Mouse (Mus musculus): ENCODE measurements around the gene Hoxa6. TPM values are rescaled to one million over a fixed set of nuclear protein-coding genes. Genes with fewer than 3 reads are reported as not detected.

The Hoxa6 gene
- polyA plus RNA-seq, 1 experiment: 0.52 TPM

DNA sequence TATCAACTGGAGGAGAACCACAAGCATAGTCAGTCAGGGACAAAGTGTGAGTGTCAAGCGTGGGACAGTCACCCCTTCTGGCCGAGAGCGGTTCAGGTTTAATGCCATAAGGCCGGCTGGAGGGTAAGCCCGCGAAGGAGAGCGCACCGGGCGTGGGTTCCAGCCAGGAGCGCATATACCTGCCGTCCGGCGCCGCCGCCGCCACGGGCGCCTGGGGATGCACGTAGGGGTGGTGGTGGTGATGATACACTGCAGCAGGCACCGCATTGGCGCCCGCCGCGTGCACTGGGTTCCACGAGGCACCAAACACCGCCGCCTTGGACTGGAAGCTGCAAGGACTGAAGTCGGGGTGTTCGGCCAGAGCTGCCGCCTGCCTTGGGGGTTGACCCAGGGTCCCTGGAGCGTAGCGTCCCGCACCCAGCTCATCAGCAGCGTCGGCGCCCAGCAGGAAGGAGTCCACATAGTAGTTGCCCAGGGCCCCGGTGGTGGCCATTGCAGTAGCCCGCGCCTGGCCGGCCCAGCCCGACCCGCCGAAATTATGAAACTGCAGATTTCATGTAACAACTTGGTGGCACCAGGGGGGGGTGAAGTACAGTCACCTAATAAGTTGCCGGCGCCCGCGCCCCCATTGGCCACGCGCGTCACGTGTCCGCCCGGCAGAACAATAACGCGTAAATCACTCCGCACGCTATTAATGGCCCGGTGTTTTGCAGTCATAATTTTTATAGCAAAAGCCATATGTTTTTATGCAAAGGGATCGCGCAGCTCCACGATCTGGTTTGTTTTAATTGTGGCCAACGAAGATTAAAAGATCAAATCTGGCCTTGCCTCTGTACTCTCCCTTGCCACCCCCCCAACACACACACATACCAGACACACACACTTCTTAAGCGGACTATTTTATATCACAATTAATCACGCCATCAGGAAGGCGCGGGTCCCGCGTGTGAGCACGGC lies 17.4 kb upstream of the Hoxa6 start:
- no peak overlapping the region for H3K27ac ChIP-seq (ENCODE audit: insufficient read depth, low read depth, low read length)
- no peaks in the 10 kb centered on the region for H3K36me3 ChIP-seq (ENCODE audit: control insufficient read depth, insufficient read depth, low read length)
- TF ChIP-seq CTCF (IDR thresholded peaks at IDR 0.05; ENCODE audit: extremely low read depth, insufficient read length, insufficient replicate concordance, low read depth, low read length) (no peak), POLR2A (IDR thresholded peaks at IDR 0.05; ENCODE audit: low read depth, low read length) (no peak)
- peaks cover 89% of the 10 kb centered on the region for H3K27me3 ChIP-seq (ENCODE audit: control insufficient read depth, insufficient read depth, low read length)
- WGBS: 4% methylated on average over 69 of the region's 69 CpGs
- peaks cover 9% of the 10 kb centered on the region for H3K4me1 ChIP-seq (ENCODE audit: control insufficient read depth, insufficient read depth, insufficient read length, low read length)
- peak overlapping the region; percentile 8; the same call in 1 of the 2 replicates for H3K4me3 ChIP-seq (ENCODE audit: low read depth, low read length)

DNA sequence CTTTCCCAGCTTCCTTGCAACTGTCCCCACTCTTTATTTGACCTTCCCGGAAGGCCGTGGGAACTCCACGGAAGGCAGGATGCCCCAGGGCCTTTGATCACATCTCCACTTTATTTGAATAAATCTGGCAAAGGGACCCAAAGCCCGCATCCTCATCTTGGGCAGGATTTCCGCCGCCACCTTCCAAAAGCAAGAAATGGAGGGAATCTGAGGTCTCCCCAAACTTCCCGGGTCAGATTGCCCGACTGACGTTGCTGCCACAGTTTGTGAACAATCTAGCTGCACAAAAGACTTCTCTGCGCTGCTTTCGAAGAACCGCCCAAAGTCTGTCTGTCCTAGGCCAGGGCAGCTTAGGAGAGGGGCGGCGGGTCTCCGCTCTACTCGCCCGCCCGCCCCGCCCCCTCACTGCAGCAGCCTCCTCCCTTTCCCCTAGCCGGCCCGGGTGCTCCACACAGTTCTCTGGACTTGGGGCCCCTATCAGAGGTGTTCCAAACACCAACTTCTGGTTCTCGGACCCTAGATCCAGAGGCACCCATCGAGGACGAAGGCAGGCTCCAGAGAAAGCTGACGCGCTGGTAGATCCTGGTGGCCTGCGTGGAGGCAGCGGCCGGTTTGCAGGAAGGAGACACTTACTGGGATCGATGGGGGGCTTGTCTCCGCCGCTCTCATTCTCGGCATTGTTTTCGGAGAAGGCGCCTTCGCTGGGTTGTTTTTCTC lies 16.5 kb upstream of the Hoxa6 start:
- no peak overlapping the region for H3K27ac ChIP-seq (ENCODE audit: insufficient read depth, low read depth, low read length)
- 5% methylated on average over 36 of the region's 36 CpGs for WGBS
- H3K4me3 ChIP-seq (ENCODE audit: low read depth, low read length): no peak overlapping the region
- TF ChIP-seq POLR2A (IDR thresholded peaks at IDR 0.05; ENCODE audit: low read depth, low read length) (no peak), CTCF (IDR thresholded peaks at IDR 0.05; ENCODE audit: extremely low read depth, insufficient read length, insufficient replicate concordance, low read depth, low read length) (no peak)
- peaks cover 86% of the 10 kb centered on the region for H3K27me3 ChIP-seq (ENCODE audit: control insufficient read depth, insufficient read depth, low read length)
- peaks cover 9% of the 10 kb centered on the region for H3K4me1 ChIP-seq (ENCODE audit: control insufficient read depth, insufficient read depth, insufficient read length, low read length)
- H3K36me3 ChIP-seq (ENCODE audit: control insufficient read depth, insufficient read depth, low read length): no peaks in the 10 kb centered on the region

DNA sequence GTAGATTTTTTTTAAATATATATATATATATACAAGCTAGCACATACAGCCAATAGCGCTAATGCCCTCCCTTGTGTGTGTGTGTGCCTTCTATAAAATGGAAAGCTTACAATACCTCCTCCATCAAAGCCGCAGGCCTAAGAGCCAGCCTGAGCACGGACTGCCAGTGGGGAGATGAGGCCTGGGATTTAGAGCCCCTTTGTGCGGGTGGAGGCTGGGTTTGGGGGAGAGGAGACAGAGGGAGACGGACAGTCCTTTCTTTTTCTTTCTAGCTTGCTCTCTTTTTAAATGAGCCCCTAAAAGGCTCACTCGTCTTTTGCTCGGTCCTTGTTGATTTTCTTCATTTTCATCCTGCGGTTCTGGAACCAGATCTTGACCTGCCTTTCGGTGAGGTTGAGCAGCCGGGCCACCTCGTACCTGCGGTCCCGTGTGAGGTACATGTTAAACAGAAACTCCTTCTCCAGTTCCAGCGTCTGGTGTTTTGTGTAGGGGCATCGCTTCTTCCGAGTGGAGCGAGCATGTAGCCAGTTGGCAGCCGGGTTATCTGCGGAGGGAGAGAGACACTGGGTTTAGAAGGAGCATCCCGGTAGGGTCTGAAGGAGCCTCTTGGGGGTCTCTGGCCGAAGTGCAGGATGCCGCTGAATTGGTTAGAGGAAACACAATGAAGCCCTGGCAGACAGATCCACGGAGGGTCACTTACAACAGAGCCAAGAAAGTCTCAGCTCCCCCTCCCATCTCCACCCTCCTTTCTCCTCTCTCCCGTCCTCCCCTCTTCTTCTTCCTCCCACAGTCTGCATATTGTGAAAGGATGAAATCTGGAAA lies 15.6 kb upstream of the Hoxa6 start:
- Histone ChIP-seq H3K27ac (ENCODE audit: insufficient read depth, low read depth, low read length) (no peak overlapping the region), H3K4me3 (ENCODE audit: low read depth, low read length) (no peak overlapping the region), H3K36me3 (ENCODE audit: control insufficient read depth, insufficient read depth, low read length) (no peaks in the 10 kb centered on the region), H3K27me3 (ENCODE audit: control insufficient read depth, insufficient read depth, low read length) (peaks cover 84% of the 10 kb centered on the region), H3K4me1 (ENCODE audit: control insufficient read depth, insufficient read depth, insufficient read length, low read length) (peaks cover 9% of the 10 kb centered on the region)
- WGBS: 13% methylated on average over 24 of the region's 24 CpGs
- TF ChIP-seq POLR2A (IDR thresholded peaks at IDR 0.05; ENCODE audit: low read depth, low read length): no peak
- no peak for TF ChIP-seq CTCF (IDR thresholded peaks at IDR 0.05; ENCODE audit: extremely low read depth, insufficient read length, insufficient replicate concordance, low read depth, low read length)

DNA sequence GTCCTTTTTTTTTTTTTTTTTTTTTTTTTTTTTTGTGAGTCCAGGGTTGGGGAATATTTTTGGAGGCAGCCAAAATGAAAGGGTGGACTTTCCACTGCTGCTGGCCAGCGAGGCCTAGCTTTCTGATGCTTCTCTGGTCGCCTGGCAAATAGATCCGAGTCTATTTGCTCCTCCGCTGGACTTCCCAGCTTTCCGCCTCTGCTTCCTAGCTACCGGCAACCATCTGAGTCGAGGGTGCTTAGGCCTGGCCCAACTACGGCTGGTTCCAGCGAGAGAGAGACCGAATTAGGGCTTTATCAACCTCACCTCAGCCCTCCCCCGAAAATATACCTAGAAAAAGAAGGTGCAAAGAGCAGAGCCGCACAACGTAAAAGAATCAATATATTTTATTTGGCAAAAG lies 14.2 kb upstream of the Hoxa6 start:
- Histone ChIP-seq H3K4me3 (ENCODE audit: low read depth, low read length) (no peak overlapping the region), H3K27me3 (ENCODE audit: control insufficient read depth, insufficient read depth, low read length) (peaks cover 87% of the 10 kb centered on the region), H3K36me3 (ENCODE audit: control insufficient read depth, insufficient read depth, low read length) (no peaks in the 10 kb centered on the region), H3K27ac (ENCODE audit: insufficient read depth, low read depth, low read length) (no peak overlapping the region), H3K4me1 (ENCODE audit: control insufficient read depth, insufficient read depth, insufficient read length, low read length) (peaks cover 9% of the 10 kb centered on the region)
- WGBS: 38% methylated on average over 13 of the region's 13 CpGs
- no peak for TF ChIP-seq POLR2A (IDR thresholded peaks at IDR 0.05; ENCODE audit: low read depth, low read length)

DNA sequence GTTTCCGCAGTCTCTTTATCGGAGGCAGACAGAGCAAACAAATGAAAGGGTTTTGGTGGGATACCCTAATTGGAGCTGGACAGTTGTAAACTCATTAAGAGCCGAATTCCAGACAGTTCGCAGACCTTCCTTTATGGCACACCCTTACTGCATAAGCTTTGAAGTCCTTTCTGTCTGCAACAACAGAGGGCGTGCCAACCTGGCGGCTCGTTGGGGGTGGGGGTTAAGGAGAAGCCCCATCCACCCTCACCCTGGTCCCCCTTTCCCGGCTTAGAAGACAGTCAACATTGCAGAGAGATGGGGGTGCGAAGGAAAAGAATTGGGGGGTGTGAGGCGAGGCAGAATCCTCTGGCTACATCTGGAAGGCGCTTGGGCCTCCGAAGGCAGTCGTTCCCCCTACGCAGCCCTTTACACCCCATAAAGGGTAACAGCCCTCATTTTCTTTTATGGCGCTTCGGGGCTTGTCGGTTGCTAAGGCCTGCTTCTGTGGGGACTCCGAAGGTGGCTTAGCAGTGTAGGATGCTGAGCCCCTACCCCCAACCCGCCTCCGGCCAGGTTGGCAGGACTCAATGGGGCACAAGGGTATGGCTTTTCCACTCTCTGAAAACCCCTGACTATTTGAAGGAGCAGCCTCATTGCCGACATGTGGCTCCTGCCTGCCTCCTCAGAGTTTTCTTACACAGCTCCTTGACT lies 13.6 kb upstream of the Hoxa6 start:
- TF ChIP-seq CTCF (IDR thresholded peaks at IDR 0.05; ENCODE audit: extremely low read depth, insufficient read length, insufficient replicate concordance, low read depth, low read length): no peak
- TF ChIP-seq POLR2A (IDR thresholded peaks at IDR 0.05; ENCODE audit: low read depth, low read length): no peak
- H3K36me3 ChIP-seq (ENCODE audit: control insufficient read depth, insufficient read depth, low read length): no peaks in the 10 kb centered on the region
- peaks cover 11% of the 10 kb centered on the region for H3K4me1 ChIP-seq (ENCODE audit: control insufficient read depth, insufficient read depth, insufficient read length, low read length)
- 21% methylated on average over 21 of the region's 21 CpGs for WGBS
- H3K4me3 ChIP-seq (ENCODE audit: low read depth, low read length): peak overlapping the region; percentile 69
- peaks cover 87% of the 10 kb centered on the region for H3K27me3 ChIP-seq (ENCODE audit: control insufficient read depth, insufficient read depth, low read length)
- H3K27ac ChIP-seq (ENCODE audit: insufficient read depth, low read depth, low read length): no peak overlapping the region

DNA sequence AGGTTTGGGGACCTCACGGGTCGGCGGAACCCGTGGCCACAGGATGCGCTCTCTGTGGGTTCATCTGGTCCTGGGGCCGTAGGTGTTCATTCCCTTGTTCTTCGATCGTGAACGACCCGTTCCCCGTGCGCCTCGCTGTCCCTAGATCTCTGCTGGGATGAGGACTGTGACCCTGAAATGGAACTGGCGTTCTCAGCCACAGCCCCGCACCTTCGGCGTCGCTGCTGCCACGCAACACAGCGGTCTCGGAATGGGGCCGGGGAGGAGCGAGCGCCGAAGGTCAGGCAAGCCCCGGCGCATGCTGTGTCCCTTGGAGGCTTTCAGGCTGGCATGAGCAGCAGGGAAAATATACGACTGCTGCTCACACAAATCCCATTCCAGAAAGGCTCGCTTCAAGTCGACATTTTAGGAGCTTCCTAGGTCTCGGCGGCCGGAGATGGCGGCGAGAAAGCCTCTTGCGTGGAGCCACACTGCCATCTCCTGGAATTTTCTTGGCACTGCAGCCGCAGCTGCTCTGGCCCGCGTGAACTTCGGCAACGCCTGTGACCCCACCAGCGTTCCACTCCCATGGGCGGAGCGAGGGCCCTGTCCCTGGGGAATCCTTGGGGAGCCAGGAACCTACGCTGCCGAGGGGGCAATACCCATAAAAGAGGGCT lies 12.9 kb upstream of the Hoxa6 start, which contains the start of gene Hoxa7:
TSS of gene Hoxa7 (minus strand) at position 518 of the 656 bp plus-strand sequence.
- H3K27ac ChIP-seq (ENCODE audit: insufficient read depth, low read depth, low read length): no peak within 1 kb of the TSS
- 2% methylated on average over 46 of the region's 46 CpGs for WGBS
- peaks cover 11% of the 10 kb centered on the region for H3K4me1 ChIP-seq (ENCODE audit: control insufficient read depth, insufficient read depth, insufficient read length, low read length)

More for the DNA sequence above, 12.9 kb upstream of the Hoxa6 start, which contains the start of gene Hoxa7:
- TF ChIP-seq POLR2A (IDR thresholded peaks at IDR 0.05; ENCODE audit: low read depth, low read length) (no peak), CTCF (IDR thresholded peaks at IDR 0.05; ENCODE audit: extremely low read depth, insufficient read length, insufficient replicate concordance, low read depth, low read length) (peak; percentile 99)
- H3K27me3 ChIP-seq (ENCODE audit: control insufficient read depth, insufficient read depth, low read length): peaks cover 85% of the 10 kb centered on the region
- H3K4me3 ChIP-seq (ENCODE audit: low read depth, low read length): peak within 1 kb of the TSS; percentile 69
- no peaks in the 10 kb centered on the region for H3K36me3 ChIP-seq (ENCODE audit: control insufficient read depth, insufficient read depth, low read length)
